Mouse (Mus musculus): ENCODE measurements at regions not wholly inside any gene's neighbourhood (a gene's known extent, or its start where the extent isn't known, plus 50 kb on each side); places are given as distances from the start of the nearest gene placed in this dataset.

DNA sequence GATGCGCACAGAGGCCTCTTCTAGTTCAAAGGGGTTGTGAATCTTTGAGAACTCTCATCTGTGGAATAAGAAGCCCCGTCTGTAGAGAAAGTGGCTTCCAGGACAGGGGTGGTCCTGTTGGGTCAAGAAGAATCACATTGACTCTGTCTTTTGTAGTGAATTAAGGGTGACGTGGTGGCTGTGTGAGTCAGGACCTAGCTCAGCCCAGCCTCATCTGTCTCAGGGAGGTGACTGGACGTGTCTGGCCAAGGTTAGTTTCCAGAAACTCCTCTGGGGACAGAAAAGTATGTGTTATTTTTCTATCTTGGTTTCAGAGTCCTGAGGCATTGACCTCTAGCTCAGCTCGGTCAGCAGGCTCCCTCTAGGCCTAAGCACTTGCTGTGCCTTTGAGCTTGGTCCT is 73.3 kb upstream of the Lep start:
- DNase-seq = no peak
- intact Hi-C loops (cut with DNase I) = no loop called here

DNA sequence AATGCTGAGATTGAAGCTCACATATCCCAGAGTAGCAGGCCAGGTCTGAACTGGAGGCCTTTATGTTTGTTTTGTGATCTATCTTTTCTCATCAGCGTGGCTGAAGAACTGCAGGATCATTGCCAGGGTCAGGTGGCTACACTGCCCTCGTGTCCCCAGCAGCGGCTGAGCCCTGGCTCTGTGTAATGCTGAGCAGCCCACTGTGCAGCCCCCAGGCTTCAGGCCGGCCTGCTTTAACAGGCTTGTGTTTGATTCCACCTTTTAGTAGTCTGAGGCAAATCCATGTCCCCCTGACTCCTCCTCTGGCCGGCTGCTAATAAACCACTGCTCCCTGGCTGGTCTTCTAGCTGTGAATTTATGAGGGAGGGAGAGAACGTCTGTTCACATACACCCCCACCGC is 72.6 kb upstream of the Lep start:
- no peak for DNase-seq
- intact Hi-C loops (cut with DNase I) = no loop called here

DNA sequence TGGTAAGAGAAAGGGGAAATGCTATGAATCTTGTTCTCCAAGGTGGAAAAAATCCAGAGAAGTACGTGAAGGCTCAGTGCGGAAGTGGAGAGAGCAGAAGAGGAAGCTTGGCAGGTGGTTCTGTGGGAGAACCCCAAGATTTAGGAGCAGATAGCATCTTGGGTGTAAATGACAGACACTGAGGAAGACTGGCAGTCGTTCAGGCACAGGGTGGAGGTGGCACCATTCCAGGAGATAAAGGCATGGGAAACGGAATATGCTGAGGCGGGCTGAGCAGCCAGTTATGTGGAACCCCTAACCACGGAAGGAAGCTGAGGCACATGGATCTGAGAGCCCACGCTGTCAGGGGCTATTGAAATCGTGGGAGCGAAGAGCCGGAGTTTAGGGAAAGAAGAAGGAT is 70.6 kb upstream of the Lep start:
- intact Hi-C loops (cut with DNase I) = no loop called here
- DNase-seq = peak; percentile 21

DNA sequence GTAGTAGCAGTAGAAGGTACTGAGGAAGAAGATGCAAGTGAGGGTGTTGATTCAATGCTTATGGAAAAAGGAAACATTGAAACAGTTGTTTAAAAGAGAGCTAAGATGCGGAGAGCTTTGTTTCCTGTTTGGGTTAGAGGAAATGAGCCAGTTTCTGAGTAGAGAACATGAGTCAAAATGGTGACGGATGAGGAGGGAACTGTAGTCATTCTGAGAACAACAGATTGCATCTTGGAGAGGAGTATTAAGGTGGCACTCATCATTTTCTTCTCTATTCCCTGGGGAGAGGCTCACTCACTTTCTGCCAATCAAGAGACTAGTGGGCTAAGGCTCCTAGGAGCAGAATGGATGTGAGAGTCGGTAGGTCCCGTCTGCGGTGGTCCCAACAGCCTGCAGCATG is 69.8 kb upstream of the Lep start:
- DNase-seq = no peak
- intact Hi-C loops (cut with DNase I) = no loop called here

DNA sequence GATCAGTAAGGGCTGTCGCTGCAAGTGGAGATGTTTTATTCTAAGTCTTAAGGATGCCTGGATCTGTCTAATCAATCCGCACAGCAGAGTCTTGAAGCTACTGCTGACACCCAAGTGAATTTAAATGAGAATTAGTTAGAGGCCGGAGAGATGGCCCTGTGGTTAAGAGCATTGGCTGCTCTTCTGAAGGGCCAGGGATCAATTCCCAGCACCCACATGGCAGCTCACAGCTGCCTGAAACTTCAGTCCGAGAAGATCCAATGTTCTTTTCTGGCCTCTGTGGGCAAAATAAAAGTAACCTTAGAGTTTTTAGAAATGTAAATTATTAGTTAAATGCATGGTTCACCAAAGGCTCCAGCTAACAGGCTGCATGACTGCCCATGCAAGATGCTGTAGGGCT is 65.5 kb upstream of the Lep start:
- DNase-seq = no peak
- intact Hi-C loops (cut with DNase I) = no loop called here

DNA sequence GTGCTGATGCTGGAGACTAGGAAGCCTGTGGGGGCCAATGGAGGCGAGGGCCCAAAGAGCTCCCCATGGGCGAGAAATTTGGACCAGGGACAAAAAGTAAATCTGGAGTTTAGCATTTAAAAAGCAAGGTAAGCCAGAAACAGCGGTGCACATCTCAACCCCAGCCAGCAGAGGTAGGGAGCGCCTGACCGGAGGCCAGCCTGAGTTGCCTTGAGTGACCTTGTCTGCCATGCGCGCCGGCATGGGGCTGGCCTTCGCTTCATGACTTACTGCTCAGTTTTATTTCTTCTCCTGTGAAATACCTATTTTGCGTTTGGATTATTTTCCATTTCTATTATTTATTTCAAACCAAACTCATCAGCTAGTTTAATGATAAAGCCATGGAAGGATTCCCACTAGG is 64.3 kb upstream of the Lep start:
- DNase-seq = no peak
- intact Hi-C loops (cut with DNase I) = no loop called here

DNA sequence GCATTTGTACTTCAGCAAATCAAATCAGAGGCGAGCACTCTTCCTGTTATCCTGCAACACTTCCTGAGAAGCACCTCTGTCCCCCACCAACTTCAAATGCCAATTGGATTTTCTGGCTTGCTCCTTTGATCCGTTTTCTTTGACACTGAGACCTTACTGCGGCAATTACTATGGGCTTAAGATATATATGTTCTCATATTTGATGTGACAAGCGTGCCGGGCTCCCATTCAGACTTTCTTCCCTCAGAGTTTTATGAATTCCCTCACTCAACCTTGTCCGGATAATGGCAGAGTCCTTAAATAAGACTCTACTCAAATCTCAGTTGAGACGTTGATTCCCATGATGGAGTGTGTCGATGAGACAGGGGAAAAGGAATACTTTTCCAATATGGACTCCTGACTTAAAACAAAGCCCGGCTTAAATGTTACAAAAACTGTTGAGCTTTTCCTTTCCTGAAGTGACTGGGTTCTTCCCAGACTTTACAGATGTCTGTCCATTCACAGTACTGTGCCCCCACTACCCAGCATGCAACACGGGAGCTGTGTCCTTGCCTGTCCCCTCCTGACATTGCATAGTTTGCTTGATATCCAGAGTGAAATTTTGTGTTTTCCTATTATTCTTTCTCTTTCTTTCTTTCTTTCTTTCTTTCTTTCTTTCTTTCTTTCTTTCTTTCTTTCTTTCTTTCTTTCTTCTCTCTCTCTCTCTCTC is 60.5 kb upstream of the Lep start:
- no peak for DNase-seq
- intact Hi-C loops (cut with DNase I) = no loop called here

DNA sequence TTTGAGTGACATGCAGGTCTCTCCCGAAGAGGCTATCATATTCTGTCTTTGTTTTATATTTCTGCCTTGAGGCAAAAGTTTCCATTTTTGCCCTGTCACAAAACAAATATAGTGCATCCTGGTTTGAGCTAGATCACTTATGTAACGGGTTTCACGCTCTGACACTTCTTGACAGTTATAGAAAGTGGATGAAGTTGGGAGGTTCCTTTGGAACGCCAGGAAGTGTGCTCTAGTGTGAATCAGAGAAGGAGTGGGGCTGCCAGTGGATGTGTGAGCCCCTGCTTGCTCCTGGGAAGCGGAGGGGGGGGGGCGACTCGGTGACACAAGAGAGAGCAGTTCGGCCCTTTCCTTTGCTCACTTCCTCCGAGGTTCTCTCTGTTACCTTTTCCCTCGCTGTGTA is 57.9 kb upstream of the Lep start:
- intact Hi-C loops (cut with DNase I) = no loop called here
- DNase-seq = no peak

DNA sequence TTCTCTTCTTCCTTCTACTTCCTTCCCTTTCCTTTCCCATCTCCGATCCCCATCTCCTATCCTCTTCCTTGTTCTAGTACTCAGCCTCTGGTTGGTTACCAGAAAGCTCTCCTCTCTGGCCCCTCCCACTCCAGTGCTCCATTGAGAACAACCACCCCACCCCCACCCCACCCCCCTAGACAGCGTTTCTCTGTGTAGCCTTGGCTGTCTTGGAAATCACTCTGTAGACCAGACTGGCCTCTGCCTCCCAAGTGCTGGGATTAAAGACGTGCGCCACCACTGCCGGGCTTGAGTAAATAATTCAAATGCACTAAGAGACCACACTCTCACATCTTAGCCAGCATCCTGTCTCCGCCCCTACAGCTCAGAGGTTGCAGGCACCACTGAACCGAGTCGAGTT is 57.2 kb upstream of the Lep start:
- intact Hi-C loops (cut with DNase I) = no loop called here

DNA sequence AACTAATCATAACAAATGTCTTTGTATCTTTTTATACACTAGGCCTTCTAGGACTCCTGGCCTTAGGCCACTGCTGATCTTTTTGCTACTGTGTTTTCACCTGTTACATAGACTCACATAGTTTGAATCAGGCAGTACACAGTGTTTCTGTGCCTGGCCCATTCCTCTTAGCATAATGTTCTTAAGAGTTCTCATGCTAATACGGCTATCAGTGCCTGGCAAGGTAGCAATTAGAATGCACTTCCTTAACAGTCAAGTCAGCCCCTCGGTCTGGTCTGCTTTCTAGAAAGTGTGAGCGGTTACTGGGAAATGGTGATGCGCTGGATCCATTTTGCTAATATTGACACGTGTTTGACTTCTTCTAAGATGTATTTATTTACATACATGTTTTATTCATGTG is 54.2 kb upstream of the Lep start:
- intact Hi-C loops (cut with DNase I) = no loop called here

More for the DNA sequence above, 57.2 kb upstream of the Lep start:
- no peak for DNase-seq

More for the DNA sequence above, 54.2 kb upstream of the Lep start:
- DNase-seq = no peak

All from left cerebral cortex, postnatal 4 days (tissue).